Mouse (Mus musculus) neural tube, embryonic 11.5 days (tissue): Measurements from ENCODE around the gene Cnga1. TPM values are rescaled to one million over a fixed set of nuclear protein-coding genes. Genes with fewer than 3 reads are reported as not detected.

Source experiments
- polyA plus RNA-seq: library from polyadenylated mRNA; unstranded; fragments of >200 nt; fragmentation: Nextera tagmentation; extraction: Ambion mirVana; gene quantifications from 2 replicates; pipeline ENCODE4 v1.2.1, GENCODE M21; 2014

Gene Cnga1
- polyA plus RNA-seq, 1 experiment from 2014 or later: not detected

Other genes with a start within 250 kb of the Cnga1 start
- 4.6 and 7.0 TPM in 2 replicates for gene Corin, start 139.8 kb downstream of the Cnga1 start, polyA plus RNA-seq
- gene Nfxl1, start 84.6 kb downstream of the Cnga1 start, polyA plus RNA-seq: 24.1 and 26.2 TPM in 2 replicates
- 1.1 and 1.3 TPM in 2 replicates for gene Zar1, start 63.0 kb downstream of the Cnga1 start, polyA plus RNA-seq
- 8.7 and 10.1 TPM in 2 replicates for gene Gm5868, start 56.7 kb downstream of the Cnga1 start, polyA plus RNA-seq
- gene Nipal1, start 3.5 kb upstream of the Cnga1 start, polyA plus RNA-seq: 0.51 and 0.56 TPM in 2 replicates
- not detected in 2 replicates for gene Txk, start 108.5 kb upstream of the Cnga1 start, polyA plus RNA-seq
- 6.8 and 7.8 TPM in 2 replicates for gene Tec, start 224.2 kb upstream of the Cnga1 start, polyA plus RNA-seq